Mouse (Mus musculus): Measurements from ENCODE around the gene Arhgef28.

- TF ChIP-seq POLR2A (IDR thresholded peaks at IDR 0.05; ENCODE audit: insufficient read depth, low read depth, low read length): no peak
- no peak for TF ChIP-seq CTCF (IDR thresholded peaks at IDR 0.05; ENCODE audit: insufficient read depth, low read depth, low read length)
Observed at GRCm38 (mm10) chr13:98124113-98124745, 82.0 kb downstream of the Arhgef28 start.
